Mouse (Mus musculus) v-Abl transformed pro-B cells (cell line): Measurements from ENCODE around the gene Cd83.

Experiments used
- in situ Hi-C, 2 experiments: fragments of 400-800 bp; cut with MboI; formaldehyde crosslinking; loops; one replicate each; pipeline ENCODE4 v1.15.1; 2025; ENCODE audit not compliant: unreplicated experiment in 2 of 2

The Cd83 gene

GRCm38 (mm10) chr13:43773965-43774566, 10.5 kb upstream of the Cd83 start:
- in situ Hi-C loops: no loop called here

DNA sequence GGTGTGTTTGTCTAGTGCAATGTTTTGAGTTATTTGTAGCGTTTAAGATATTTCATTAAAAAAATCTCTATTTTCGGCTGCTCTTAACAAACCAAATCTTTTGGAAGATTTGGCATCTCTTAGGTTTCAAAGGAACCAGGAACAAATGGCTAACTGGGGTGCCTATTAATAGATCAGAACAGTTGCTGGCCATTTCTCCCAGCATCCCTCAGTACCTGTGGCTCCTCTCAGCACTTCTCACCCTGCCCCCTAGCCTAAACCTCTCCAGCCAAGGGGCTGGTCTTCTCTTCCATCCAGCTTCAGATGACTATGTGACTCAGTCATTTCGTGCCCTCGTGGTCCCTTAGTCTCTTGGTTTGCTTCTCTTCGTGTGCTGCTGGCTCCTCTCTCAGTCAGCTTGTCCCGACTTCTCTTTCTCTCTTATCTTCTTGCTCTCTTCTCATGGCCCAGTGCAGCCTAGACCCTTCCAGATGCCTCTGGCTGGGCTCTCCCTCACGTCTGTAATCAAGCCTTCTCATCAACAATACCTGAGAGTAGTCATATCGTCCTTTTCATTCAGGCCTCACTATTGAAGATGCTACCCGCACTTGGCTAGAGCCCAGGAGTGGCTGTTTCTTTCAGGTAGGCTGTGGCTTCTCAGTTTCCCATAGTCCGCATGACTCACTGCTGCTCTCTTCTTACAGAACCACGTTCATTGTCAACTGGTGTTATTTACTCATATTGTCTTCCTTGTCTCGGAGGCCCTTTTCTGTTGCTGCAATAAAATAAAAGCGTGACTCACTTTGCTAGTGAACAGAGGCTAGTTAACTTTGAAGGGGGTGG, 9.8 kb upstream of the Cd83 start:
- in situ Hi-C loops: no loop called here

- in situ Hi-C loops: no loop called here
Observed at GRCm38 (mm10) chr13:43775427-43775733, 9.2 kb upstream of the Cd83 start.

- in situ Hi-C loops: no loop called here
Observed at GRCm38 (mm10) chr13:43777321-43778002, 7.1 kb upstream of the Cd83 start.

- in situ Hi-C loops: no loop called here
Observed at GRCm38 (mm10) chr13:43778021-43778649, 6.4 kb upstream of the Cd83 start.

GRCm38 (mm10) chr13:43778971-43779370, 5.6 kb upstream of the Cd83 start:
- in situ Hi-C loops: no loop called here

GRCm38 (mm10) chr13:43780071-43780470, 4.5 kb upstream of the Cd83 start:
- in situ Hi-C loops: no loop called here

DNA sequence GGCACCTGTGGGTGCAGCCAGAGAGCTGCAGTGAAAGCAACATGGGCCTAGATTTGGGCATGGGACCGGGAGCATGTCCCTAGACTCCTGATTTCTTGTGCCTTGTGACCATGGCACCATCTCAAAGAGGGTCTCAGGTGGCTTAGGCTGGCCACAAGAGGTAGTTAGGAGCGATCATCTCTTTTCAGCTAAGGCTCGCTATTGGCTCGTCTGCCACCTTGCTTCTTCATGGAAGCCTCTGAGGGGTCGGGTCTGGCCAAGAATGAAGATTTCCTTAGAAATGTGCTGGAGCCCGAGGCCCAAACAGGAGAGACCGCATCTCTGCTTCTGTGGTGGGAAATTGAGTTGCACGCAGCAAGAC, 1.1 kb downstream of the Cd83 start:
- in situ Hi-C loops: no loop called here

DNA sequence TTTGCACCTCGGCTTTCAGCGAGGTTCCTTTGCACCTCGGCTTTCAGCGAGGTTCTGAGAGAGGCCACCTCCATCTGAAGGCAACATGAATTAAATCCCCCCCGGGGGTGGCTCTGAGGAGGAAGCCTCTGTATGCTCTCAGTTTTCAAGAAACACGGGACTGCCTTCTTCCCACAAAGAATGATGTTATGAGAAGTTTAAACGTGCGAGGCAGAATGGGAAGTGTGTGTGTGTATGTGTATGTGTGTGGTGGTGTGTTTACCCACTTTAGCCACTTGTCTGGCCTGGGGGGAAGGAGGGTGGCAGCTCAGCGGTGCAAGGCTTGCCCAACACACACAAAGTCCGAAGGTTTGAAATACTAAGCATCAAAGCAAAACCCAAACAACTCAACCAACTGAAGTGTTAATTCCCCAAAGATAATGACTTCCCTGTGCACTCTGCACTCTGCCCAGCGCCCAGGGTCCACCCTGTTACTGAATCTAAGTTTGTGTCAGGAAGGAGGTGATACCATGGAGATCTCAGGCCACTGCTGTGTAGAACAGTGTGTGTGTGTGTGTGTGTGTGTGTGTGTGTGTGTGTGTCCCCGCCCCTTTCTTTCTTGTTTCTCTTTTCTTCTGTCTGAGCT, 1.7 kb downstream of the Cd83 start:
- in situ Hi-C loops: no loop called here

- in situ Hi-C loops: no loop called here
Observed at GRCm38 (mm10) chr13:43787262-43787661, 2.7 kb downstream of the Cd83 start.

DNA sequence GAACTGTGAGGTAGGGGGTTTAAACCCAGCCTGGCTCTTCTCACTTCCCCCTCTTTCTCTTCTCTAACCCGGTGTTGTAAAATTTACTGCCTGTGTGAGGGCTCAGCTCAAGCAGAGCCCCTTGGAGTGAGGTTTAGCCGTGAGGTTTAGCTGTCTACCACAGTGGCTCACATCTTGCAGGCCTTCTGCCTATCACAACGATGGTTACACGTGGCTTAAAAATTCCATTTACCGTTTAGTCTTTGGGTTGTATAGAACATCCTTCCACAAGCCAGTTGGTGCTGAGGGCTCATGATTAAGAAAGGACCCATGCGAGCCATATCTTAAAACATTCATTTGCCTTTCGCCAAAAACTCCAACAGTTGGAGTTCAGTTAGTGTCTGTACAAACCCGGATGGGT, 3.5 kb downstream of the Cd83 start:
- in situ Hi-C loops: no loop called here

GRCm38 (mm10) chr13:43788983-43789645, 4.5 kb downstream of the Cd83 start:
- in situ Hi-C loops: no loop called here

GRCm38 (mm10) chr13:43790229-43791001, 5.8 kb downstream of the Cd83 start:
- in situ Hi-C loops: no loop called here

DNA sequence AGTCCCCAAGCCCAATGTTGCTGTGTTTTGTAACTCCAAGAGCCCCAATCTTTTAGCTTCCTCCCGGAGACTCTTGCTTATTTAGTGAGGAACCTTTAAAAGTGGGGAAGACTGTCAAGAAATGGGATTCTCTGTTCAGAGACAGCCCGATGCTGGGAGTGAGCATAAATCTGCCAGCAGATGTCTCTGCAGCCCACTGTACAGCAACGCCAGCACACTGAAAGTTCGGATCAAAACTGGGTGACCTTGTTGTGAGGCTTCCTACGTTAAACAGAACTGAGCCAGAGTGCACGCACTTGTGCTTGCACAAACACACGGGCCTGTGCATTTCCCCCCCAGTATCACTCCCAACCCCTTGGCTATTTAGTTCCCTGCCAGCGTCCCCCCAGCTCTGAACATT, 10.8 kb downstream of the Cd83 start:
- in situ Hi-C loops: no loop called here

- in situ Hi-C loops: no loop called here
Observed at GRCm38 (mm10) chr13:43798655-43799054, 14.1 kb downstream of the Cd83 start.

DNA sequence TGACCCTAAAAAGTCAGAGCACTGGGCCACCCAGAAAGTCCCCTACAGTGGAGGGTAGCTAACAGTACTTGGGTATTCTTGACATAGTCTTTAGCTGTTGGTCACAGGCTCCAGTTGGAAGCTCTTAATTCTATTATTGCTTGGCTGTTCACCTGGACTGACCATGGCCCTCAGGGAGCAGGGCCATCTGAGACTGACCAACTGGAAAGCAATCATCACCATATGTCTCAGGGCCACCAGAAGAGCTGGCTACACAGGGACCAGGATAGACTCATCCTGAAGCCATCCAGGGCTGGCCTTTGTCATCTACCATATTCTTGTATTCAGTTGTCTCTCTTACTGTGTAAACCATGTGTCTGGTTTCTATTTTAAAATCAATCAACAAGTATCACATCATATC, 15.6 kb downstream of the Cd83 start:
- in situ Hi-C loops: no loop called here

- in situ Hi-C loops: no loop called here
Observed at GRCm38 (mm10) chr13:43801961-43802360, 17.4 kb downstream of the Cd83 start.

DNA sequence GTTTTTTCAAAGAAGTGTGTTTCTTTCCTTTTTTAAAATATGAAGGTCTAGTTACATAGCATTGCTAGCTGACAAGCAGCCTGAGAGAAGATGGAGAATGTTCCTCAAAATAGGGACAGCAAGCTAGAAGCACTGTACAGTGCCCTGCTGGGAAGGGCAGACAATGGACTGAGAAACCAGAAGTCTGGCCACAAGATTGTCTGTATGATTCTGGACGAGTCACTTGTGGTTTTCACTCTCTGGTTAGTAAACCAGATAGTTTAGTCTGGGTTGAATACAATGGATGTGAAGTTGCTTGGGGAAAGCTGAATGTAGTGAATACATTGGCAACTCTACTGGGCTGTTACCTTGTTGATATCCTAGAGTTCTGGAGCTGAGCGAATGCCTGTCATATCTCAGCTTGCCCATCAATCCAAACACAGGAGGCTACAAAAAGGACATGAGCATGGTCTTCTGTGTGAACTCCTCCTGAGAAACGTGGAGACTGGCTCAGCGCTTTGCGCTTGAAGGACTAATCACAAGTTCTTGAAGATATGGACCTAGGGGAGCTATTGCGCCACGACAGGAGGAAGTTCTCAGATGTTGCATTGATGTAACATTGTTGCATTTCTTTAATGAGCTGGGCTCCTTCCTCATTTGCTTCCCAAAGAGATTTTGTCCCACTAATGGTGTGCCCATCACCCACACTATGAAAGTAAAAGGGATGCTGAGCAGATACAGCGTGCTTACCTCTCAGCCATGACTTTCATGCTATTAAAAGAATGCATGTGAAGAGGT, 18.0 kb downstream of the Cd83 start:
- in situ Hi-C loops: no loop called here

DNA sequence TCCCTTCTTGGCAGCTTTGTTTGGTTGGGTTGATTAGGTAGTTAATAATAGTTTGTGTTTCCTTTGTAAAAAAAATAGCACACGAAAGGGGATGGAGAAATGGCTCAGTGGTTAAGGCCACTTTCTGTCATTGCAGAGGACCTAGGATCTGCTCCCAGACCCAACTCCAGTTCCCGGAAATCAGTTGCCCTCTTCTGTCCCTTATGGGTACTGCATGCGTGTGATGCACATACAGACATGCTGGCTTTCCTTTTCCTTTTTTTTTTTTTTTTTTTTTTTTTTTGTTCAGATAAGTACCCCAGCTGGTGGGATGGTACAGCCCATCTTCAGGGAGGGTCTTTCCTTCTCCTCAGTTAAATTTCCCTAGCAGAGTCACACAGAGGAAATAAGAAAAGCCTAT, 20.1 kb downstream of the Cd83 start:
- in situ Hi-C loops: no loop called here
